Mouse (Mus musculus) kidney, embryonic 16.5 days (tissue): ENCODE results near the gene Pank4. TPM values are rescaled to one million over a fixed set of nuclear protein-coding genes. Genes with fewer than 3 reads are reported as not detected.
A peak's percentile ranks its signal among the peaks of the same experiment; 100 is the strongest.

Source experiments
- ATAC-seq: fragments of 200-750 bp; cut with Nextera tagmentation; 2 replicates; pipeline ENCODE4 v1.8.0; 2017; ENCODE audit warnings: moderate TSS enrichment; ENCODE audit not compliant: low FRiP score, low TSS enrichment
- H3K27ac ChIP-seq: fragments of 300-500 bp; sonication (generic); 2 replicates; pipeline ENCODE4 v1.5.1; 2014; ENCODE audit warnings: low read length
- H3K27me3 ChIP-seq: fragments of 300-500 bp; sonication (generic); 2 replicates; pipeline ENCODE4 v1.6.1; 2014; ENCODE audit warnings: low read length, control low read depth, mixed read lengths; ENCODE audit not compliant: insufficient read depth
- H3K36me3 ChIP-seq: fragments of 300-500 bp; sonication (generic); 2 replicates; pipeline ENCODE4 v1.6.1; 2014; ENCODE audit warnings: low read length, control low read depth, mixed read lengths; ENCODE audit not compliant: insufficient read depth
- H3K4me1 ChIP-seq: fragments of 300-500 bp; sonication (generic); 2 replicates; pipeline ENCODE4 v1.6.1; 2014; ENCODE audit warnings: low read length, control low read depth, mixed read lengths; ENCODE audit not compliant: insufficient read depth
- H3K4me2 ChIP-seq: fragments of 300-500 bp; sonication (generic); replicated peaks from 2 replicates; pipeline ENCODE4 v1.6.1; 2014; ENCODE audit warnings: low read depth, low read length
- H3K4me3 ChIP-seq: fragments of 300-500 bp; sonication (generic); 2 replicates; pipeline ENCODE4 v1.5.1; 2014; ENCODE audit warnings: mild to moderate bottlenecking, low read length
- H3K9ac ChIP-seq: fragments of 300-500 bp; sonication (generic); replicated peaks from 2 replicates; pipeline ENCODE4 v1.6.1; 2014; ENCODE audit warnings: low read length
- H3K9me3 ChIP-seq: fragments of 300-500 bp; sonication (generic); 2 replicates; pipeline ENCODE4 v1.6.1; 2016; ENCODE audit warnings: low read length, control low read depth
- WGBS: fragments of 180-500 bp; shearing (Covaris S2); extraction: QIAGEN DNeasy Blood & Tissue Kit; methylation state at CpG from one replicate; pipeline ENCODE4 v1.1.7; 2014; 5-methylcytosine and 5-hydroxymethylcytosine counted together
- polyA plus RNA-seq: library from polyadenylated mRNA; unstranded; fragments of >200 nt; fragmentation: Nextera tagmentation; extraction: Ambion mirVana; gene quantifications from 2 replicates; pipeline ENCODE4 v1.2.1, GENCODE M21; 2015

The Pank4 gene
- polyA plus RNA-seq, 1 experiment from 2014 or later, result 51.9 TPM

DNA sequence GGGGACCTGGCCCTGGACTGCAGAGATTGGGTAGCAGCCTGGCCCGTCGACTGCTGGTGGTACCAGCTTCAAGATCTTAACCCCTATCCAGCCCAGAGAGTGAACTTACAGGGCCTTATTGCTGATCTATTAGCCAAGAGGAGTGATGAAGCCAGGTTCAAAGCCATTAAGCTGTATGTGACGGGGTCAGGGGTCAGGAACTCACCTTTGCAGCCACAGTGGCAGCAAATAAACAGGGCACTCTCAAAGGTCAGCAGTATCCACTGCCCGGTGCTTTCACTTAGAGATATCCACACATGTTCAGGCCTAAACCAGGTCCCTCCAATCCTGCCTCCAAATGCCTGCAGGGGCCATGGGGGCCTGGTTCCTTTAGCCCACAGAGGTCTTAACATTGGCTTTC lies 51.6 kb downstream of the Pank4 start:
- Histone ChIP-seq H3K9me3 (no peaks in the 10 kb centered on the region), H3K4me2 (no peak overlapping the region), H3K4me3 (no peak overlapping the region), H3K27ac (no peak overlapping the region), H3K9ac (no peak overlapping the region), H3K27me3 (no peaks in the 10 kb centered on the region), H3K36me3 (no peaks in the 10 kb centered on the region), H3K4me1 (peaks cover 10% of the 10 kb centered on the region)
- 68% methylated on average over 4 of the region's 4 CpGs for WGBS
- ATAC-seq, result no peak

DNA sequence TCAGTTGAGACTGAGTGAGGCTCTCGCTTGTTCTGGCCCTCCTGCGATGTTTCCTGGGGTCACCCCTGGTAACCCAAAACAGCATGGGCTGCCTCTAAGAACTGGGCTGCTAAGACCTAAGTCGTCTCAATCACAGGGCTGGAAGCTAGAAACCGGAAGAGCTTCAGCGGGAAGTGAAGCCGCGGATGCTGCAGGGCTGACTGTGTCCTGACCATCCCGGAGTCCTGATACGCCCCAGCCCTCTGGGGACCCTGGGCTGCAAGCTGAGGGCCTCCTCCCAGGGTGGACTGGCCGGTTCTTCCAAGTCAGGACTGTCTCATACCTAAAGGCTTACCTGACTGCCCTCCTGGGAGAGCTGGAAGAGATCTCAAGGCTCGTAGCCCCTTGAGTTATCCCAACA lies 52.9 kb downstream of the Pank4 start:
- no peak for ATAC-seq
- Histone ChIP-seq H3K4me1 (peaks cover 10% of the 10 kb centered on the region), H3K9ac (no peak overlapping the region), H3K36me3 (no peaks in the 10 kb centered on the region), H3K9me3 (no peaks in the 10 kb centered on the region), H3K4me3 (no peak overlapping the region), H3K4me2 (no peak overlapping the region), H3K27ac (no peak overlapping the region), H3K27me3 (no peaks in the 10 kb centered on the region)
- 60% methylated on average over 11 of the region's 11 CpGs for WGBS

DNA sequence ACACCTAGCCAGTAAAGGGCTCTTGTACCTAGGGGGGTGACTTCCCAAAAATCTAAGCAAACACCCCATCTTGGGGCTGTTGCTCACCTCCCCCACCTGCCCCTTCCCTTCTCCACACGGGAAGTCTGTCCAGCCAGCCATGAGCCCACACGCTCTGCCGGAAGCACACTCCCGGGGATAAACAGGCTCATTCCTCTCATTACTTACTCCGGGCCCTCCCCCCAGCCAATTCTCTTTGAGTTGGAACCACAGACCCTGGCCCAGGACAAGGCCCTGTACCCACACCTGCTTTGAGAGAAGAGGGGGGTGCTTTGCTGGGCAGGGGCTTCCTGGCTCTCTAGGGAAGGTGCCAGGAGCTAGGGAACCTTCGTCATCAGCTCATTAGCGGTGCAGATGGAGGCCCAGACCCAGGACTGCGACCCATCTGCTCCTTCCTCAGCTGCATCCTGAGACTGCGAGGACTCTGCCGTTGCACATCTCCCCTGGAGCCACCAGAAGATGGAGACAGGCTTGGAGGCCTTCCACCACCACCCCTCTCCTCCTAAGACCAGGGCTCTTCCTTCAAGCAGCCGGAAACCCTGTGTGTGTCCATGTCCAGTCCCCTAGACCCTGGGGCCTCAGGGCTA lies 53.4 kb downstream of the Pank4 start:
- H3K36me3 ChIP-seq, result no peaks in the 10 kb centered on the region
- H3K9ac ChIP-seq, result no peak overlapping the region
- H3K27ac ChIP-seq, result no peak overlapping the region
- H3K27me3 ChIP-seq, result no peaks in the 10 kb centered on the region
- no peak overlapping the region for H3K4me2 ChIP-seq
- ATAC-seq, result no peak
- H3K4me1 ChIP-seq, result peaks cover 10% of the 10 kb centered on the region
- no peaks in the 10 kb centered on the region for H3K9me3 ChIP-seq
- H3K4me3 ChIP-seq, result no peak overlapping the region
- WGBS, result 63% methylated on average over 11 of the region's 11 CpGs

DNA sequence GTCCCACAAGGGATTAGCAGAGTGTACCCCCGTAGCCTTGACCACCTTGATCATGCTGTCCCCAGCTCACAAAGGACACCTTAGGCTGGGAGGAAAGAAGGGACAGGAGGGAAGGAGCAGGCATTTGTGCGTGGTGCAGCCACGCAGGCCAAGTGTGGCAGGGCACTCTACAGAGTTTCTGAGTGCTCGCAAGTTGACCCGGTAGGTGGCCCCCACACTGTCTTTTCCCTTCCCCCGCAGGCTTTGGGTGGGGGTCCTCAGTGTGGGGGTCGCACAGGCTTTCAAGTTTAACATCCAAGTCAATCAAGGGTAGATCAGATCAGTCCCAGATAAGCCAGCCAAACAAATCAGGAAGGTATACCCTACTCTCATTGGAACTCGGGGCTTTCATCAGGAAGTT lies 54.1 kb downstream of the Pank4 start:
- WGBS, result 67% methylated on average over 8 of the region's 8 CpGs
- Histone ChIP-seq H3K9ac (no peak overlapping the region), H3K4me3 (no peak overlapping the region), H3K4me1 (peaks cover 10% of the 10 kb centered on the region), H3K27ac (no peak overlapping the region), H3K27me3 (no peaks in the 10 kb centered on the region), H3K36me3 (no peaks in the 10 kb centered on the region), H3K4me2 (no peak overlapping the region), H3K9me3 (no peaks in the 10 kb centered on the region)
- no peak for ATAC-seq

DNA sequence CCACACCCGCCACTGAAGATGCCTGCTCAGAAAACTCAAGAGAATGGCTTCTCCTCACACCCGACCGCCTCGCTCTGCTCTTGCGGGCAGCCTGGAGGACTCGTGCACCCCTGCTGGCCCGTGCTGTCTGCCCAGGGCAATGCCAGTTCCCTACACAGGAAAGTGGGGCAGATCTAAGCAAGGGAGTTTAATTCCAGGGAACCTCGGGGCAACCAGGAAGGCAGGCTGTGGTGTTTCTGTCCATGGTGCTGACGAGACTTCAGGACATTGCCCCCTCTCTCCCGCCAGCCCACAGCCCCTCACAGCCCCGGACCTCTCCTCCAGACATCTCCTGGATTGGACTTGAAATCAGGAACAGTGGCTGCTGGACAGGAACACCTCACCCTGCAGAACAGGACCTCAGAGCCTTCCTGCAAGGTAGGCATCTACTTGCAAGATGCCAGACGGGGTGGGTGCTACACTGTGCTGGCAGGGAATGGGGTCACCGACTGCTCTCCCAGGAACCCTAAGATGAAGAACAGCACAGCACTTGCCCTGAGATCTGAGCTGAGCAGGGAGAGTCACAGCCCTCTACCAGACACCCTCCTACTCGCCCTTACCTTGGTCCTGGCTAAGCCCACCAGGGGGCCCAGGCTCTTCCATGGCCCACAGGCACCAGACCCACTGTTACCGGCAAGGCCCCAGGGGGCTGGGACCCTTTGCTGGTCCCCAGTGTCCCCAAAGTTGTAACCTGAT lies 54.8 kb downstream of the Pank4 start:
- WGBS, result 4% methylated on average over 15 of the region's 15 CpGs
- peak overlapping the region; percentile 18; the same call in 1 of the 2 replicates for H3K4me2 ChIP-seq
- ATAC-seq, result peak; percentile 17; the same call in 1 of the 2 replicates

DNA sequence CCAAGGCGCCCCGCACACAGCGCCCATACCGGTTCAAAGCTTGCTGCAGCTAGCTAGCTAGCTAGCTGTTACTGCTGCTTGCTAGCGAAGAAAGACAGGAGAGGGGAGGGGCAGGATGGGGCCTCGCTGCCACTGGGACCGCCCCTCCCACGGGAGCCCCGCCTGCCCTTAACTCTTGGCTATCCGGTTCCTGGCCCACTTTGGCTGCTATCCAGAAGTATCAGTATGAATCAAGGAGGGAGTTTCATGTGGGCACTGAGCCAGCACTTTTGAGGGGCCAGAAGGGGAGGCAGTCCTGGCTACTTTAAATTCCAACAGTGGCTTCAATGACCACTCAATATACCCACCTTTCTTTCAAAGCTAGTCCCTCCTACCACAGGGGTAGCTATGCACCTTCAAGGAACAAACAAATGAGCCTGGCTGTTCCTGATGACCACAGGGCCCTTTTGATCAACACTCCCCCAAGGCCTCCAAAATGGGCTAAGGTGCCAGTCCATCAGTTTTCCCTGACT lies 55.5 kb downstream of the Pank4 start:
- Histone ChIP-seq H3K9ac (no peak overlapping the region), H3K4me3 (no peak overlapping the region), H3K4me2 (peak overlapping the region; percentile 18; the same call in 1 of the 2 replicates), H3K27me3 (no peaks in the 10 kb centered on the region), H3K27ac (no peak overlapping the region; the same call in 1 of the 2 replicates), H3K4me1 (peaks cover 10% of the 10 kb centered on the region), H3K9me3 (no peaks in the 10 kb centered on the region), H3K36me3 (no peaks in the 10 kb centered on the region)
- peak; percentile 55; the same call in 1 of the 2 replicates for ATAC-seq
- WGBS, result 0% methylated on average over 10 of the region's 10 CpGs

More for the DNA sequence above, 54.8 kb downstream of the Pank4 start:
- Histone ChIP-seq H3K36me3 (no peaks in the 10 kb centered on the region), H3K4me1 (peaks cover 10% of the 10 kb centered on the region), H3K27ac (no peak overlapping the region), H3K9ac (no peak overlapping the region), H3K27me3 (no peaks in the 10 kb centered on the region), H3K4me3 (no peak overlapping the region), H3K9me3 (no peaks in the 10 kb centered on the region)

DNA sequence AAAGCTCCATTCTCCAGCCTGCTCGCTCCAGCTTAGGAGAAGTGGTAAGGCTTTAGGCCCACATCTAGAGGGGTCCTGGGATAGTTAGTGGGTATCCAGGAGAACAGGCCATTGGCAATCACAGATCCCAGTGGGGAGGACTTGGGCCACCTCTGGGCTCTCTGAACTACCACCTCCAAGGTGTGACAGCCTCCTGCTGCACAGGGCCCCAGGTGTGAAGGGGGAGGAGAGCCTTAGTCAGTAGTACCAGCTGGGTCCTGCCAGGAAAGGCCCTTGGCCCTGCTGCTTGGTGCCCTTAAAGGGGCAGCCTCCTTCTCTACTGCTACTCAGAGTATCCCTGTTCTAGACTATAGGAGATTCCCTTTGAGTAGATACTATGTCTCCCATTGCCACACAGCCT lies 56.2 kb downstream of the Pank4 start:
- Histone ChIP-seq H3K27ac (no peak overlapping the region), H3K36me3 (no peaks in the 10 kb centered on the region), H3K9me3 (no peaks in the 10 kb centered on the region), H3K4me1 (peaks cover 10% of the 10 kb centered on the region), H3K4me3 (no peak overlapping the region), H3K9ac (no peak overlapping the region), H3K4me2 (no peak overlapping the region), H3K27me3 (no peaks in the 10 kb centered on the region)
- 73% methylated on average over 1 of the region's 1 CpGs for WGBS
- no peak for ATAC-seq

DNA sequence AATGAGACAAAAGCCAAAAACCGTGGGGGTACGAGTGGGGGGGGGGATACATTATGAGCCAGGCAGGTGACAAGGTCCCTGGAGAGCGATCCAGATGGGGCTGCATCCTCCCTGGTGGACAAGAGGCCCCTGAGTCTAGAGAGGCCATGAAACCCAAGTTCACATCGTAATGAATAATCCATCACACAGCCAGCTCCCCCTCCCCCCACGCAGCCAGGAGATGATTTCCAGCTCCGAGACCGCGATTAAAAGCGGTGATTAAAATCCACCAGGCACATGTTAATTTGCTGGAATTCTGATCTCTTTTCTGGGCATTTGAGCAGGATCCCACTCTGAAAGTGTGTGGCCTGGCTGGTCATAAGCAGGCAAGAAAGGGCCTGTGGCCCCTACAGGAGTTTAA lies 56.9 kb downstream of the Pank4 start:
- no peaks in the 10 kb centered on the region for H3K27me3 ChIP-seq
- ATAC-seq, result no peak
- no peaks in the 10 kb centered on the region for H3K9me3 ChIP-seq
- no peak overlapping the region for H3K9ac ChIP-seq
- peaks cover 10% of the 10 kb centered on the region for H3K4me1 ChIP-seq
- WGBS, result 36% methylated on average over 9 of the region's 9 CpGs
- H3K4me2 ChIP-seq, result no peak overlapping the region
- H3K36me3 ChIP-seq, result no peaks in the 10 kb centered on the region
- H3K4me3 ChIP-seq, result no peak overlapping the region
- no peak overlapping the region for H3K27ac ChIP-seq

DNA sequence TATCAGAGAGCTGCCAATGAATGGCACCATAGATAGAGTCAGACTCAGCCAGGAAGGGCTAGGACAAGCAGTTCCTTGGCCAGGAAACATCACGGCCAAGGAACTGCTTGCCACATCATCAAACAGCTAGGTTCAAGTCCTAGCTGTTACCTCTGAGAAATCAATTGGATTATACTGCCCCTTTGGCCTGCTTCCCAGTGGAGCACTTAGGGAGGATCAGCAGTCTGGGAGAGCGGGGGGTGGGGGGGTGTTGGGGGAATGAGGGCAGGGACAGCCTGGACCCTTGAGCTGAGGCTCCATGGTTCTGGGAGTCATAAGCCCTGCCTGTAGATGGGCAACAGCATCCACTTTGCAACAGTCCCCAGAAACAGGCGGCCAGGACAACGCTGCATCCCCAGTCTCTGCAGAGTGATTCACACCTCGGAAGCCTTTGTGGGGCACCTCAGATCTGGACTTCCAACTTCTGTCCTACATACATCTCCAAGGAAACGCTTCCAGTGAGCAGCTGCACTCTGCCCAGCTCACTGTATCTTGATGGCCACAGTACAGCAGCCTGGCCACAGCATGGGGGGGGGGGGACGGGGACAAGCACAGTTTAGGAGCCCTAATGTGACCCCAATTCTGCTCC lies 58.4 kb downstream of the Pank4 start:
- no peak for ATAC-seq
- Histone ChIP-seq H3K9me3 (no peaks in the 10 kb centered on the region), H3K4me3 (no peak overlapping the region), H3K4me2 (no peak overlapping the region), H3K27ac (no peak overlapping the region), H3K9ac (no peak overlapping the region), H3K4me1 (peaks cover 10% of the 10 kb centered on the region), H3K36me3 (no peaks in the 10 kb centered on the region), H3K27me3 (no peaks in the 10 kb centered on the region)
- 71% methylated on average over 7 of the region's 7 CpGs for WGBS
